Mouse (Mus musculus) liver, postnatal 0 days (tissue): ENCODE measurements around the gene Glcci1.

Source experiments
- CTCF ChIP-seq: sonication (generic); IDR thresholded peaks from 2 replicates; pipeline ENCODE4 v1.5.1; 2016; ENCODE audit warnings: antibody characterized with exemption, low read depth
- EP300 ChIP-seq: IDR thresholded peaks from 2 replicates; pipeline ENCODE4 v1.6.1; 2016; ENCODE audit warnings: antibody characterized with exemption, low read depth, mild to moderate bottlenecking

DNA sequence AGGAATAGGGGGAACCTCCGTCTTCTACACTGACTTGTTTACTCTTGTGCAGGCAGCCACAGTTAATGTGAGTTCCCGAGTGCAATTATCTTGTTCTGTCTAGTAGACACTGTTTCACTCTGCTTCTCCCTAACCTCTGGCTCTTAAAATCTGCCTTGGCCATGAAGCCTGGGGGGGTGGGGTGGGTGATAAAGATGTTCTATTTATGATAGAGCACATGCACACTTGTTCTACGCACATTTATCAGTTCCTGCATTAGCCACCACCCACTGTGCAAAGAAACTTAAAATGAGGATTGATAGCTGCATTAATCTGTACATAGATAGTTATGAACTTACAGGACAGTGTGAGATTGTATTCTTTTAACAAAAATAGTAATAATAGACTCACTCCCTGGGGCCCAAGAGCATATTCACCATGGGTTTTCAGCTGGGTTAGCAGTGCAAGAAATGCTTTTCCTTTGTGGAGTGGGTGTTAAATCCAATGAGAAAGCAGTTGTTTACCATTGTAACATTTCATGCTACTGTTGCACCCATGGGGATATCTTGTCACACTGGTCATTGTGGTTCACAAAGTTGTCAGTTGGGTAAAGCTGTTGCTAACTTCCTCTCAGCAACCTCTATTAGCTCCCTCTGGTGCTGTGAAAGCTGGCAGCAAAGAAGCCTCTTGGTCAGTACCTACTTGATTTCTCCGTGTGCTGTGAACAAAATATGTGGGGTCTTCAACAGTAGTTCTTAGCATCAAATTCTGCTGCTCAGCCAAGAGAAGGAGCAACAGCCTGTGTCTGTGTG, 21.9 kb downstream of the Glcci1 start:
- TF ChIP-seq CTCF (no peak), EP300 (peak; percentile 93)
